Mouse (Mus musculus) liver, embryonic 15.5 days (tissue): ENCODE results near the gene Trpv4. TPM values are rescaled to one million over a fixed set of nuclear protein-coding genes. Genes with fewer than 3 reads are reported as not detected.

Source experiments
- ATAC-seq: fragments of 200-750 bp; cut with Nextera tagmentation; 2 replicates; pipeline ENCODE4 v1.8.0; 2017; ENCODE audit warnings: moderate number of reproducible peaks, mild to moderate bottlenecking, moderate library complexity; ENCODE audit not compliant: insufficient read depth
- H3K27ac ChIP-seq: fragments of 300-500 bp; sonication (generic); replicated peaks from 2 replicates; pipeline ENCODE4 v1.5.1; 2015; ENCODE audit warnings: mild to moderate bottlenecking, inconsistent platforms
- H3K27me3 ChIP-seq: fragments of 300-500 bp; sonication (generic); 2 replicates; pipeline ENCODE4 v1.6.1; 2015; ENCODE audit warnings: mild to moderate bottlenecking, inconsistent platforms
- H3K36me3 ChIP-seq: fragments of 300-500 bp; sonication (generic); replicated peaks from 2 replicates; pipeline ENCODE4 v1.6.1; 2015; ENCODE audit warnings: moderate library complexity, mild to moderate bottlenecking, inconsistent platforms
- H3K4me1 ChIP-seq: fragments of 300-500 bp; sonication (generic); replicated peaks from 2 replicates; pipeline ENCODE4 v1.6.1; 2015; ENCODE audit warnings: inconsistent platforms
- H3K4me2 ChIP-seq: fragments of 300-500 bp; sonication (generic); 2 replicates; pipeline ENCODE4 v1.6.1; 2015; ENCODE audit warnings: moderate library complexity, mild to moderate bottlenecking, inconsistent platforms
- H3K4me3 ChIP-seq: fragments of 300-500 bp; sonication (generic); replicated peaks from 2 replicates; pipeline ENCODE4 v1.5.1; 2015; ENCODE audit warnings: mild to moderate bottlenecking, inconsistent platforms
- H3K9ac ChIP-seq: fragments of 300-500 bp; sonication (generic); 2 replicates; pipeline ENCODE4 v1.6.1; 2015; ENCODE audit warnings: moderate library complexity, mild to moderate bottlenecking, inconsistent platforms
- H3K9me3 ChIP-seq: fragments of 300-500 bp; sonication (generic); replicated peaks from 2 replicates; pipeline ENCODE4 v1.6.1; 2016; ENCODE audit warnings: inconsistent platforms
- WGBS: fragments of 180-500 bp; shearing (Covaris S2); methylation state at CpG from one replicate; pipeline ENCODE4 v1.1.7; 2015; ENCODE audit warnings: mixed read lengths; ENCODE audit not compliant: insufficient replicate concordance; 5-methylcytosine and 5-hydroxymethylcytosine counted together
- polyA plus RNA-seq: library from polyadenylated mRNA; unstranded; fragments of >200 nt; fragmentation: Nextera tagmentation; extraction: Ambion mirVana; gene quantifications from 2 replicates; pipeline ENCODE4 v1.2.1, GENCODE M21; 2015

The Trpv4 gene
- polyA plus RNA-seq, 1 experiment from 2014 or later, result 0.24 TPM

GRCm38 (mm10) chr5:114597652-114598051 is 60.6 kb downstream of the Trpv4 start:
- no peak for ATAC-seq
- Histone ChIP-seq H3K4me2 (no peak overlapping the region), H3K4me1 (peaks cover 53% of the 10 kb centered on the region), H3K27ac (no peak overlapping the region), H3K9me3 (no peaks in the 10 kb centered on the region), H3K36me3 (no peaks in the 10 kb centered on the region), H3K27me3 (no peaks in the 10 kb centered on the region), H3K4me3 (no peak overlapping the region), H3K9ac (no peak overlapping the region)
- 32% methylated on average over 6 of the region's 6 CpGs for WGBS

GRCm38 (mm10) chr5:114597222-114597621 is 61.0 kb downstream of the Trpv4 start:
- peak overlapping the region; percentile 19; the same call in 1 of the 2 replicates for H3K4me2 ChIP-seq
- H3K27ac ChIP-seq, result 0 out of 2 replicates have a peak overlapping the region, but pooled peaks have one; percentile 54
- no peaks in the 10 kb centered on the region for H3K27me3 ChIP-seq
- peaks cover 55% of the 10 kb centered on the region for H3K4me1 ChIP-seq
- WGBS, result 40% methylated on average over 8 of the region's 8 CpGs
- no peak overlapping the region for H3K4me3 ChIP-seq
- H3K36me3 ChIP-seq, result no peaks in the 10 kb centered on the region
- ATAC-seq, result no peak
- H3K9ac ChIP-seq, result no peak overlapping the region
- no peaks in the 10 kb centered on the region for H3K9me3 ChIP-seq

DNA sequence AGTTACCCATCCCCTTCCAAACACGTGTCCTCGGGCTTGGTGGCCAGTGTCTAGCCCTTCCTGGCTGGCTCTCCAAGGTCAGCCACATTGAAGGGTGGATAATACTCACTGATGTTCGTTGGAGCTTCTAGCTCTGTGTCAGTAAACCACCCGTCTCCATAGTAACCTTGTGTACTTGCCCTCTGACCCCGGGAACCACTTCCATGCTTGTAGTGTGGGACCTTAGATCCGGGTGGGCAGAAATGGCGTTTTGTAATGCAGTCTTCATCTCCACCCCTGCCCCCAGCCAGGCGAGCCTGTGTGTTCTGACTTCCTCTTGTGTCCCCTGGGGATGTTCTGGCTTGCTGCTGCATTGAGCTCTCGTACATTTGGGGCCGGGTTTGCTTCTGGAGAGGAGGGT is 61.6 kb downstream of the Trpv4 start:
- Histone ChIP-seq H3K9me3 (no peaks in the 10 kb centered on the region), H3K4me1 (peaks cover 56% of the 10 kb centered on the region), H3K4me3 (no peak overlapping the region), H3K4me2 (peak overlapping the region; percentile 19), H3K27ac (peak overlapping the region; percentile 54; the same call in 1 of the 2 replicates), H3K9ac (no peak overlapping the region), H3K36me3 (no peaks in the 10 kb centered on the region), H3K27me3 (no peaks in the 10 kb centered on the region)
- WGBS, result 12% methylated on average over 10 of the region's 10 CpGs
- peak; percentile 51 for ATAC-seq

DNA sequence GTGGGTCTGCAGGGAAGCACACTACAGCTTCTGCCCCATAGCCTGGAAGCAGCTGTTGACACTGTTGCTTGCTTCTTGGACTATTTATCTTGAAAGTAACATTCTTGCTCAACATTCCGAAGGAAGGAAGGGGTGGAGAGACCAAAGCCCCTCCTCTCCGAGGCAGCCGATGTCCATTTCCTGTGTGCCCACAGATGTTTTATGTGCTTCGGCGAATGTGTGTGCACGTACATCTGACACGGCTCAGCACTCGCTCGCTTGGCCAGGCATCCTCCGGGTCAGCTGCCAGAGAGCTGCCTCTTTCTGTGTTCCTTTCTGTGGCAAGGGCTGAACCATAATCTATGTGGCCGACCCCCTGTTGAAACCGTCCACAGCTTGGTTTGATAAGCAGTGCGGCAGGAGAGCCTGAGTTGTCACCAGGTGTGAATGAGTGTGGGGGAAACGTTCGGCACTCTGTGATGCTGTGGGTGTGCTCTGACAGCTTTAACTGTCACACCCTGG is 63.4 kb downstream of the Trpv4 start:
- Histone ChIP-seq H3K4me1 (peaks cover 74% of the 10 kb centered on the region), H3K27me3 (no peaks in the 10 kb centered on the region), H3K4me2 (peak overlapping the region; percentile 44), H3K9ac (no peak overlapping the region), H3K4me3 (no peak overlapping the region), H3K36me3 (no peaks in the 10 kb centered on the region), H3K9me3 (no peaks in the 10 kb centered on the region), H3K27ac (peak overlapping the region; percentile 77)
- no peak; the same call in 1 of the 2 replicates for ATAC-seq
- WGBS, result 2% methylated on average over 15 of the region's 15 CpGs

GRCm38 (mm10) chr5:114593949-114594348 is 64.3 kb downstream of the Trpv4 start:
- H3K9ac ChIP-seq, result no peak overlapping the region
- ATAC-seq, result no peak
- no peaks in the 10 kb centered on the region for H3K36me3 ChIP-seq
- no peaks in the 10 kb centered on the region for H3K27me3 ChIP-seq
- WGBS, result 53% methylated on average over 5 of the region's 5 CpGs
- no peaks in the 10 kb centered on the region for H3K9me3 ChIP-seq
- H3K27ac ChIP-seq, result peak overlapping the region; percentile 77; the same call in 1 of the 2 replicates
- H3K4me2 ChIP-seq, result peak overlapping the region; percentile 44; the same call in 1 of the 2 replicates
- H3K4me3 ChIP-seq, result no peak overlapping the region
- H3K4me1 ChIP-seq, result peaks cover 79% of the 10 kb centered on the region

DNA sequence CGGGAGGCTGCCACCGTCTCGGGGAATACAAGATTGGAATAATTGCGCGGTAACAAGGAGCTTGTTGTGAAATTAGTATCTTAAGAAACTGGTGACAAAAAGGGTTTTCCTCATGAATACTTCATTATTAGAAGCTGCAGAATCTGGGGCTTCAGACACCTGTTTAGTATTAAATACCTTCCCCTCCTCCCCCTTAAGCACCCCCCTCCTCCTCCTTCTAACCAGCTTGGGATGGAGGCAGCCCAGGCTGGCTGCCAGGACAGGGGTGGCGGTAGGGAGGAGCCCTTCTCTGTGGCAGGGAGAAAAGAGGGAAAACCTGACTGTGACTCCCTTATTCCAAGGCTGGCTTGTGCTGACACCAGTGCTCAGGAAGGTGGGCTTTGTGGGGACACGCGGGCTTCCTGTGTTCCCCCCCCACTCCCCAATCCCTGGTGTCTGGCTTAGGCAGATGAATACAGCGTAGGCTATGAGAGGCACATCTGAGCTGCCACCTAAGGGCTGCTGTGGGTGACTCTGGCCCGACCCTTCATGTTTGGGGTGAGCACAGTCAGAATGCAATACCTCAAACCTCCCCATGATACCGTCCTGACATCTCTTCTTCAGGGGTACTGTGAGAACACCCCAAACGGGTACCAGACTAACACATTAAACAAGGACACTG is 64.9 kb downstream of the Trpv4 start:
- H3K27ac ChIP-seq, result no peak overlapping the region
- no peak overlapping the region for H3K4me3 ChIP-seq
- 56% methylated on average over 12 of the region's 12 CpGs for WGBS
- no peak overlapping the region for H3K4me2 ChIP-seq
- no peak overlapping the region for H3K9ac ChIP-seq
- no peak for ATAC-seq
- H3K9me3 ChIP-seq, result no peaks in the 10 kb centered on the region
- no peaks in the 10 kb centered on the region for H3K27me3 ChIP-seq
- H3K36me3 ChIP-seq, result no peaks in the 10 kb centered on the region
- H3K4me1 ChIP-seq, result peaks cover 85% of the 10 kb centered on the region

- WGBS, result 59% methylated on average over 19 of the region's 19 CpGs
- H3K4me2 ChIP-seq, result no peak overlapping the region
- no peaks in the 10 kb centered on the region for H3K36me3 ChIP-seq
- H3K27ac ChIP-seq, result no peak overlapping the region
- no peaks in the 10 kb centered on the region for H3K9me3 ChIP-seq
- H3K9ac ChIP-seq, result no peak overlapping the region
- ATAC-seq, result no peak
- H3K27me3 ChIP-seq, result no peaks in the 10 kb centered on the region
- H3K4me1 ChIP-seq, result peaks cover 88% of the 10 kb centered on the region
- no peak overlapping the region for H3K4me3 ChIP-seq
These were observed 65.6 kb downstream of the Trpv4 start for GRCm38 (mm10) chr5:114592463-114593160.

- Histone ChIP-seq H3K4me3 (no peak overlapping the region), H3K9ac (no peak overlapping the region), H3K36me3 (no peaks in the 10 kb centered on the region), H3K4me1 (peaks cover 74% of the 10 kb centered on the region), H3K27me3 (no peaks in the 10 kb centered on the region), H3K27ac (no peak overlapping the region), H3K9me3 (no peaks in the 10 kb centered on the region), H3K4me2 (peak overlapping the region; percentile 31)
- WGBS, result 7% methylated on average over 15 of the region's 15 CpGs
- peak; percentile 46 for ATAC-seq
These were observed 67.1 kb downstream of the Trpv4 start for GRCm38 (mm10) chr5:114591151-114591561.

- Histone ChIP-seq H3K27ac (no peak overlapping the region), H3K9ac (no peak overlapping the region), H3K36me3 (no peaks in the 10 kb centered on the region), H3K9me3 (no peaks in the 10 kb centered on the region), H3K4me3 (no peak overlapping the region), H3K4me1 (peaks cover 65% of the 10 kb centered on the region), H3K27me3 (no peaks in the 10 kb centered on the region), H3K4me2 (no peak overlapping the region)
- WGBS, result 48% methylated on average over 17 of the region's 17 CpGs
- ATAC-seq, result no peak
These were observed 67.9 kb downstream of the Trpv4 start for GRCm38 (mm10) chr5:114590043-114590913.

- 54% methylated on average over 2 of the region's 2 CpGs for WGBS
- H3K27me3 ChIP-seq, result no peaks in the 10 kb centered on the region
- H3K27ac ChIP-seq, result no peak overlapping the region
- no peaks in the 10 kb centered on the region for H3K36me3 ChIP-seq
- ATAC-seq, result no peak
- H3K4me2 ChIP-seq, result no peak overlapping the region
- no peak overlapping the region for H3K9ac ChIP-seq
- peaks cover 61% of the 10 kb centered on the region for H3K4me1 ChIP-seq
- no peak overlapping the region for H3K4me3 ChIP-seq
- H3K9me3 ChIP-seq, result no peaks in the 10 kb centered on the region
These were observed 68.8 kb downstream of the Trpv4 start for GRCm38 (mm10) chr5:114589454-114589853.

DNA sequence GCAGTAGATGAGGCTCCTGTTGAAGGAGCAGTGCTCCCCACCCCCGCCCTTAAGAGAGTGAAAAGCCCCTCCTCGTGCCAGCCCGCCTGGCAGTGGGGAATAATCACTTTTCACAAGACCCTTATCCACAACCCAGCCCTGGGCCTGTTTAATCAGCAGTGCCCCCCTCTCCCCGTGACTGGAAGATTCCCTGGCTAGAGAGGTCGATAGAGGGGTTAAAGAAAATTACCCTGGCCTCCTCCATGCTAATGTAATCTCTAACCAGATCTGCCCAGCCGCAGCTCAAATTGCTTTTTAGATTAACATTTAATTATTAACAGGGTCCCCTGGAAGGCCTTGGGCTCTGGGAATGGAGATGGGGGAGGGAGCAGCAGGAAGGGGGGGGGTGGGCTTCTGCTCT is 69.2 kb downstream of the Trpv4 start:
- no peaks in the 10 kb centered on the region for H3K9me3 ChIP-seq
- WGBS, result 42% methylated on average over 6 of the region's 6 CpGs
- ATAC-seq, result no peak
- no peak overlapping the region for H3K27ac ChIP-seq
- H3K36me3 ChIP-seq, result no peaks in the 10 kb centered on the region
- no peak overlapping the region for H3K4me2 ChIP-seq
- no peak overlapping the region for H3K9ac ChIP-seq
- no peak overlapping the region for H3K4me3 ChIP-seq
- H3K4me1 ChIP-seq, result peaks cover 57% of the 10 kb centered on the region
- no peaks in the 10 kb centered on the region for H3K27me3 ChIP-seq
